Mouse (Mus musculus) liver, embryonic 14.5 days (tissue): Measurements from ENCODE around the gene Olfm1.

Experiments
- CTCF ChIP-seq: IDR thresholded peaks from 2 replicates; pipeline ENCODE4 v1.5.1; 2016; ENCODE audit warnings: antibody characterized with exemption, low read depth, control low read depth
- EP300 ChIP-seq: IDR thresholded peaks from 2 replicates; pipeline ENCODE4 v1.6.1; 2016; ENCODE audit warnings: antibody characterized with exemption, low read depth

GRCm38 (mm10) chr2:28219625-28220024 is 26.8 kb downstream of the Olfm1 start:
- TF ChIP-seq CTCF (no peak), EP300 (no peak)
